Mouse (Mus musculus) kidney, adult 9 months (tissue): ENCODE data around the gene March10.

ENCODE experiments used
- DNase-seq: peaks from one replicate; pipeline ENCODE4 v3.0.0; 2022

The March10 gene

DNA sequence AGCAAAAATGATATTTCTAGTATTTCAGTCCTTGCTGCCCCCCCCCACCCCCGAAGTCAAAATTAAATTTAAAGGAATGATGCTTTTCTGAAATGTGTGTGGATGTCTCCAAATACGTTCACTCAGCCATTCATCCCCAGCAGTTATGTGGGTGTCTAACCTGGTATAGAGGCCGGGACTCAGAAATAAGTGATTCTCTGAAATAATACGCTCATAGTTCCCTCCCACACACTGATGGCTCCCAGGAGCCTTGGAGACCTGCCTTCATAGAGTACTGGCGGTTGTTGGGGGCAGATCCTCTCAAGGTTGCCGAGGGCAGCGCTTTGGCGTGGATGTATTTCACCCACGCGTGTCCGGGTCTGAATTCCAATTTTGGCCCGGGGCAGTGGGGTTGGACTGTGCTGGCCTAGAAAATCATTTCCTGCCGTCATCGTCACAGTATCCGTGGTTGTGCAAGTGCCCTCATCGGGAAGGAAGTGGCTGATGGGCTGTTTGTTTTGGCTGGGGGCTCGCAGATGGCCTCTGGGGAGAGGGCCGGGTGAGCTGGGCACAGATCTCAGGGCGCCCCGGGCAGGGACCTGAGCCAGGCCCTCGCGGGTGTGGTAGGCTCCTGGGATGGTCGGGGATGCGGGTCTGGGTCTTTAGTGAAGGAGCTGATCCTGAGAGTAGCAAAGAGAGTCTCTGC lies 145.1 kb downstream of the March10 start:
- DNase-seq = peak; percentile 68
